Mouse (Mus musculus): ENCODE results near the gene Wdfy3.

GRCm38 (mm10) chr5:102008712-102009111 is 61.0 kb downstream of the Wdfy3 start:
- TF ChIP-seq CTCF (IDR thresholded peaks at IDR 0.05; ENCODE audit: insufficient read depth, low read length) (no peak), POLR2A (IDR thresholded peaks at IDR 0.05; ENCODE audit: borderline replicate concordance, extremely low read depth, low read depth, low read length) (no peak)

All from lung, adult 2 months (tissue).